Mouse (Mus musculus) CH12.LX (cell line): ENCODE results near the gene Znfx1. TPM values are rescaled to one million over a fixed set of nuclear protein-coding genes. Genes with fewer than 3 reads are reported as not detected.

Source experiments
- DNase-seq: peaks from one replicate; pipeline ENCODE4 v3.0.0-alpha.2; 2013; ENCODE audit errors: extremely low read depth
- H3K27ac ChIP-seq: 2 replicates; pipeline ENCODE4 v1.5.1; 2012; ENCODE audit warnings: low read depth, mild to moderate bottlenecking, control low read depth, moderate library complexity; ENCODE audit not compliant: insufficient read depth
- H3K27me3 ChIP-seq: replicated peaks from 2 replicates; pipeline ENCODE3; 2012; ENCODE audit warnings: inconsistent platforms
- H3K36me3 ChIP-seq, 2 experiments: replicated peaks in 1 of 2; 2 replicates each; pipeline versions ENCODE3 to v1.6.1; 2012; ENCODE audit warnings: inconsistent platforms in 1 of 2, low read length in 1 of 2, mild to moderate bottlenecking in 1 of 2, mixed read lengths in 1 of 2, moderate library complexity in 1 of 2; ENCODE audit not compliant: control insufficient read depth in 1 of 2, insufficient read depth in 1 of 2
- H3K4me1 ChIP-seq, 2 experiments: 2 replicates each; pipeline ENCODE4 v1.6.1; 2012; ENCODE audit warnings: inconsistent platforms in 1 of 2, moderate library complexity in 1 of 2; ENCODE audit not compliant: insufficient read depth in 2 of 2, control insufficient read depth in 1 of 2
- H3K4me2 ChIP-seq: 2 replicates; pipeline ENCODE4 v1.6.1; 2012; ENCODE audit warnings: low read depth, mild to moderate bottlenecking, control low read depth; ENCODE audit not compliant: poor library complexity, insufficient read depth, severe bottlenecking
- H3K4me3 ChIP-seq, 3 experiments: fragments of 150-350 bp in 1 of 3; sonication (generic) in 1 of 3; replicated peaks in 1 of 3; 2 replicates each; pipeline versions ENCODE3 to v1.5.1; 2011 to 2012; ENCODE audit warnings: low read depth in 2 of 3, low read length in 2 of 3, mild to moderate bottlenecking in 2 of 3, moderate library complexity in 2 of 3, control low read depth in 1 of 3, improper control_type of control experiment in 1 of 3, inconsistent platforms in 1 of 3, mixed read lengths in 1 of 3; ENCODE audit not compliant: poor library complexity in 1 of 3
- H3K79me2 ChIP-seq: replicated peaks from 2 replicates; pipeline ENCODE4 v1.6.1; 2012; ENCODE audit warnings: mild to moderate bottlenecking, moderate library complexity; ENCODE audit not compliant: control insufficient read depth, poor library complexity, insufficient read depth, severe bottlenecking; ENCODE audit errors: extremely low read depth
- H3K9ac ChIP-seq: 2 replicates; pipeline ENCODE4 v1.6.1; 2012; ENCODE audit warnings: low read depth, mild to moderate bottlenecking, control low read depth, moderate library complexity; ENCODE audit not compliant: insufficient read depth
- H3K9me3 ChIP-seq: replicated peaks from 2 replicates; pipeline ENCODE3; 2012; ENCODE audit warnings: low read length, inconsistent platforms, mixed read lengths
- BHLHE40 ChIP-seq: IDR thresholded peaks from 2 replicates; pipeline ENCODE4 v1.6.1; 2011; ENCODE audit warnings: mild to moderate bottlenecking, low read depth, low read length, improper control_type of control experiment
- CHD1 ChIP-seq: IDR thresholded peaks from 2 replicates; pipeline ENCODE4 v1.6.1; 2012; ENCODE audit warnings: low read depth, low read length, improper control_type of control experiment, inconsistent platforms
- EP300 ChIP-seq: IDR thresholded peaks from 2 replicates; pipeline ENCODE4 v1.6.1; 2011; ENCODE audit warnings: low read length, improper control_type of control experiment
- ETS1 ChIP-seq: conservative IDR thresholded peaks from 2 replicates; pipeline ENCODE4 v1.6.1; 2012; ENCODE audit warnings: low read depth, mild to moderate bottlenecking, inconsistent platforms, low read length, improper control_type of control experiment, moderate library complexity
- GABPA ChIP-seq: IDR thresholded peaks from 2 replicates; pipeline ENCODE4 v1.6.1; 2012; ENCODE audit warnings: low read depth, low read length, improper control_type of control experiment, inconsistent platforms; ENCODE audit not compliant: insufficient replicate concordance
- KAT2A ChIP-seq: IDR thresholded peaks from 2 replicates; pipeline ENCODE4 v1.6.1; 2012; ENCODE audit warnings: low read length, improper control_type of control experiment, inconsistent platforms; ENCODE audit not compliant: insufficient replicate concordance
- MAFK ChIP-seq: IDR thresholded peaks from 2 replicates; pipeline ENCODE4 v1.6.1; 2011; ENCODE audit warnings: low read length, improper control_type of control experiment; ENCODE audit not compliant: insufficient replicate concordance
- MAX ChIP-seq: IDR thresholded peaks from 2 replicates; pipeline ENCODE4 v1.6.1; 2011; ENCODE audit warnings: low read length, improper control_type of control experiment
- MEF2A ChIP-seq: IDR thresholded peaks from 2 replicates; pipeline ENCODE4 v1.6.1; 2014; ENCODE audit warnings: low read depth, mild to moderate bottlenecking, inconsistent platforms, low read length, improper control_type of control experiment, borderline replicate concordance
- MXI1 ChIP-seq: IDR thresholded peaks from 2 replicates; pipeline ENCODE4 v1.6.1; 2011; ENCODE audit warnings: mild to moderate bottlenecking, low read depth, low read length, improper control_type of control experiment
- MYC ChIP-seq: IDR thresholded peaks from 2 replicates; pipeline ENCODE4 v1.6.1; 2011; ENCODE audit warnings: low read depth, mild to moderate bottlenecking, improper control_type of control experiment, low read length
- NELFE ChIP-seq: IDR thresholded peaks from 2 replicates; pipeline ENCODE4 v1.6.1; 2011; ENCODE audit warnings: low read depth, low read length, improper control_type of control experiment
- NRF1 ChIP-seq: IDR thresholded peaks from 2 replicates; pipeline ENCODE4 v1.6.1; 2014; ENCODE audit warnings: low read depth, mild to moderate bottlenecking, inconsistent platforms, low read length, improper control_type of control experiment, moderate library complexity
- PAX5 ChIP-seq: IDR thresholded peaks from 2 replicates; pipeline ENCODE4 v1.6.1; 2012; ENCODE audit warnings: low read length, inconsistent platforms, mixed read lengths
- POLR2A ChIP-seq: IDR thresholded peaks from 2 replicates; pipeline ENCODE4 v1.6.1; 2011; ENCODE audit warnings: low read depth, mild to moderate bottlenecking, improper control_type of control experiment, low read length
- RCOR1 ChIP-seq: conservative IDR thresholded peaks from 2 replicates; pipeline ENCODE4 v1.6.1; 2012; ENCODE audit warnings: low read depth, mild to moderate bottlenecking, inconsistent platforms, low read length, improper control_type of control experiment
- SIN3A ChIP-seq: IDR thresholded peaks from 2 replicates; pipeline ENCODE4 v1.6.1; 2012; ENCODE audit warnings: low read length, improper control_type of control experiment, inconsistent platforms
- TBP ChIP-seq: conservative IDR thresholded peaks from 2 replicates; pipeline ENCODE4 v1.6.1; 2011; ENCODE audit warnings: low read depth, low read length, improper control_type of control experiment
- TCF12 ChIP-seq: IDR thresholded peaks from 2 replicates; pipeline ENCODE4 v1.6.1; 2014; ENCODE audit warnings: low read depth, mild to moderate bottlenecking, inconsistent platforms, low read length, improper control_type of control experiment
- UBTF ChIP-seq: IDR thresholded peaks from 2 replicates; pipeline ENCODE4 v1.6.1; 2012; ENCODE audit warnings: low read depth, mild to moderate bottlenecking, inconsistent platforms, low read length, improper control_type of control experiment, moderate library complexity
- USF1 ChIP-seq: IDR thresholded peaks from 2 replicates; pipeline ENCODE4 v1.6.1; 2014; ENCODE audit warnings: low read depth, mild to moderate bottlenecking, inconsistent platforms, low read length, improper control_type of control experiment
- USF2 ChIP-seq: conservative IDR thresholded peaks from 2 replicates; pipeline ENCODE4 v1.6.1; 2011; ENCODE audit warnings: low read depth, low read length, improper control_type of control experiment
- ZNF384 ChIP-seq: IDR thresholded peaks from 2 replicates; pipeline ENCODE4 v1.6.1; 2012; ENCODE audit warnings: low read depth, low read length, improper control_type of control experiment, inconsistent platforms
- dilution Hi-C: fragments of 300-500 bp; cut with MboI; formaldehyde crosslinking; loops from 2 replicates; pipeline ENCODE4 v1.14.3; 2020; ENCODE audit warnings: low sequenced_read_pairs; ENCODE audit not compliant: extremely low pct_unique_long_range_greater_than_20kb, extremely low pct_ligation_motif_present
- in situ Hi-C: fragments of 300-500 bp; cut with MboI; formaldehyde crosslinking; loops from 3 replicates; pipeline ENCODE4 v1.14.3; 2019; ENCODE audit warnings: low sequenced_read_pairs, low pct_ligation_motif_present, low pct_unique_long_range_greater_than_20kb, mixed read lengths
- polyA plus RNA-seq: library from polyadenylated mRNA; unstranded; fragments of >175 nt; gene quantifications from 2 replicates; pipeline ENCODE4 v1.2.1, GENCODE M21; 2012; ENCODE audit warnings: low read depth; ENCODE audit not compliant: insufficient read length
- total RNA-seq, 2 experiments: library from RNA; depleted of rRNA; stranded (reverse); fragments of 300-350 nt in 1 of 2; fragments of >200 nt in 1 of 2; gene quantifications; 2 replicates each; pipeline ENCODE4 v1.2.3; 2012 to 2014

Znfx1 gene
- total and polyA plus RNA-seq, 3 experiments: 5.1 to 9.0 (median 8.1) TPM

GRCm38 (mm10) chr2:167056942-167057323, 5.9 kb downstream of the Znfx1 start:
- in situ Hi-C loops (no loop called here), dilution Hi-C loops (no loop called here)
- Histone ChIP-seq H3K79me2 (peaks cover 7% of the 10 kb centered on the region), H3K4me2 (no peak overlapping the region), H3K27me3 (no peaks in the 10 kb centered on the region), H3K4me3 (no peak overlapping the region), H3K9me3 (no peaks in the 10 kb centered on the region), H3K27ac (no peak overlapping the region), H3K36me3 (peaks cover 37 to 59% of the 10 kb centered on the region in 2 experiments), H3K9ac (no peak overlapping the region), H3K4me1 (peaks cover 2 to 51% of the 10 kb centered on the region in 2 experiments; a peak in 2 of 4 replicates)
- TF ChIP-seq KAT2A: no peak
- TF ChIP-seq MXI1: no peak
- TF ChIP-seq SIN3A: no peak
- no peak for TF ChIP-seq BHLHE40
- TF ChIP-seq MEF2A: no peak
- no peak for TF ChIP-seq NRF1
- TF ChIP-seq ZNF384: no peak
- TF ChIP-seq EP300: no peak
- TF ChIP-seq TCF12: no peak
- TF ChIP-seq GABPA: no peak
- TF ChIP-seq PAX5: no peak
- TF ChIP-seq TBP: no peak
- no peak for TF ChIP-seq USF1
- no peak for TF ChIP-seq UBTF
- TF ChIP-seq NELFE: no peak
- no peak for DNase-seq

GRCm38 (mm10) chr2:167056210-167056941, 6.4 kb downstream of the Znfx1 start:
- Histone ChIP-seq H3K9me3 (no peaks in the 10 kb centered on the region), H3K36me3 (peaks cover 37 to 63% of the 10 kb centered on the region in 2 experiments), H3K27ac (no peak overlapping the region), H3K79me2 (peaks cover 1% of the 10 kb centered on the region), H3K4me2 (no peak overlapping the region), H3K4me3 (no peak overlapping the region), H3K4me1 (peaks cover 0 to 51% of the 10 kb centered on the region in 2 experiments; a peak in 2 of 4 replicates), H3K9ac (no peak overlapping the region), H3K27me3 (no peaks in the 10 kb centered on the region)
- in situ Hi-C loops (no loop called here), dilution Hi-C loops (no loop called here)
- DNase-seq: no peak
- TF ChIP-seq ZNF384 (no peak), CHD1 (no peak), MAX (no peak), KAT2A (no peak), POLR2A (no peak), MXI1 (no peak), NRF1 (no peak), GABPA (no peak), MAFK (no peak), MYC (no peak), ETS1 (no peak), RCOR1 (no peak), USF2 (no peak)
